Mouse (Mus musculus) olfactory bulb, adult 2 months (tissue): Measurements from ENCODE around the gene Hnf1a. TPM values are rescaled to one million over a fixed set of nuclear protein-coding genes. Genes with fewer than 3 reads are reported as not detected.

Source experiments
- H3K27ac ChIP-seq: fragments of 200-500 bp; 2 replicates; pipeline ENCODE4 v1.5.1; 2012; ENCODE audit warnings: low read depth, low read length; ENCODE audit not compliant: insufficient read depth
- H3K4me1 ChIP-seq: fragments of 200-500 bp; 2 replicates; pipeline ENCODE4 v1.6.1; 2012; ENCODE audit warnings: low read length; ENCODE audit not compliant: control insufficient read depth, insufficient read depth
- H3K4me3 ChIP-seq: fragments of 200-500 bp; 2 replicates; pipeline ENCODE4 v1.5.1; 2012; ENCODE audit warnings: mild to moderate bottlenecking, low read depth, low read length, moderate library complexity; ENCODE audit not compliant: insufficient read depth
- CTCF ChIP-seq: fragments of 200-500 bp; IDR thresholded peaks from 2 replicates; pipeline ENCODE4 v1.5.1; 2012; ENCODE audit warnings: low read depth, mild to moderate bottlenecking, low read length, moderate library complexity; ENCODE audit not compliant: insufficient read depth
- POLR2A ChIP-seq: fragments of 200-500 bp; IDR thresholded peaks from 2 replicates; pipeline ENCODE4 v1.6.1; 2012; ENCODE audit warnings: mild to moderate bottlenecking, low read depth, low read length, moderate library complexity; ENCODE audit not compliant: insufficient read depth
- WGBS: fragments of 180-500 bp; shearing (Covaris S2); methylation state at CpG from one replicate; pipeline ENCODE4 v1.1.7; 2018; 5-methylcytosine and 5-hydroxymethylcytosine counted together
- polyA plus RNA-seq: library from polyadenylated mRNA; stranded (reverse); fragments of >200 nt; gene quantifications from 2 replicates; pipeline ENCODE4 v1.2.4, GENCODE M21; 2012; ENCODE audit warnings: low replicate concordance; ENCODE audit not compliant: missing spikeins, insufficient read depth, insufficient read length

Hnf1a gene
- polyA plus RNA-seq, 1 experiment, result not detected

DNA sequence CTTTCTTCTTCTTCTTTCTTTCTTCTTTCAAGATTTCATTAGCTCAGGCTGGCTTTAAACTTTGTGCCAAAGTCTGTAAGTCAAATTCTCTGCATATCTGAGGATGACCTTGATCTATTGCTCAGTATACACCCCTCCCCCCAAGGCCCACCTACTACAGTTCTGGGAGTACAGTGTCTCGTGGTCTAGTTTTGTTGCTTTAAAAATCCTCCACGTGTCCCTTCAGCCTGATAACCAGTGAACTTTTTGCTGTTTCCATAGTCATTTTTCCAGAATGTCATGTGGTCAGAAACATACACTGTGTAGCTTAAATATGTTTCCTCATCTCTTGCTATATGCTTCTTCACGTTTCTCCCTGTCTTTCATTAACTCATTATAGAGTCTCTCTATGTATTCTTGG, 39.1 kb upstream of the Hnf1a start:
- Histone ChIP-seq H3K4me3 (no peak overlapping the region), H3K4me1 (peaks cover 26% of the 10 kb centered on the region), H3K27ac (no peak overlapping the region)
- TF ChIP-seq CTCF (no peak), POLR2A (no peak)
- WGBS, result 72% methylated on average over 3 of the region's 3 CpGs

DNA sequence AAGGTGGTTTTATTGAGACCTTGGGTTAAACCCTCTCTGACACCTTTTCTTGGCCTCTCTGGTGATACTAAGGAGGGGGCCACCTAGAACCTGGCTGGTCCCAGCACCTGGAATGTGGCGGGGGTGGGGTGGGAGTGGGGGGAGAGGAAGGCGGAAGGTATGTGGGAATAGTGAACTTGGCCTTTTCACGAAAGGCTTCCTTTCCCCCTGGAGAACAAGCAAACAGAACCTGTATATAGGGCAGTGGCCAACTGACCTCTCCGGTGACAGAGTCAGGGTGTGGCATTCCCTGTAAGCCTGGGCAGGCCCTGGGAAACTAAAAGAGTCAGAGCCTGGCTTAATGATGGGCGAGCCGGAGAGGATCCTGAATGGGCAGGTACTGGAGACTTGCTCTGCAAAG, 38.2 kb upstream of the Hnf1a start:
- no peak overlapping the region for H3K4me3 ChIP-seq
- no peak overlapping the region for H3K27ac ChIP-seq
- TF ChIP-seq POLR2A (no peak), CTCF (no peak)
- 91% methylated on average over 6 of the region's 6 CpGs for WGBS
- H3K4me1 ChIP-seq, result peaks cover 25% of the 10 kb centered on the region

DNA sequence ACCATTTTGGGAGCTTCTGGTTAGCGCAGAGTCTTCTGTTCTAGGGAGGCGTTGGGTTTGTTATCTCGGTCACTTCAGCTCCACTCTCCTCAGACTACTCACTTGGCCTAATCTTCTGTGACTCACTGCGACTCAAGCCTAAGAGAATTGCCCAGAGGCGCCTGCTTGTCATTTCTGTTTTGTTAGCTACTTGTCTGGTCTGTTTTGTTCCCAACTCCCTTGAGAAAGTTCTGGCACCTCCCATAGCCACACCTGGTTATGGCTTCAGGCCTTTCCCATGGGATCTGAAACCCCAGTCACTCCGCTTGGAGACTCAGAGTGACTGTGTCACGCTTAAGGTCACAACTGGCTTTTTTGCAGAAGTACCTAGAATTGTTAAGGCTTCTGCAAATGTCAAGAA, 37.4 kb upstream of the Hnf1a start:
- Histone ChIP-seq H3K4me1 (peaks cover 23% of the 10 kb centered on the region), H3K27ac (no peak overlapping the region; the same call in 1 of the 2 replicates), H3K4me3 (no peak overlapping the region)
- TF ChIP-seq CTCF (no peak), POLR2A (no peak)
- WGBS, result 77% methylated on average over 7 of the region's 7 CpGs

DNA sequence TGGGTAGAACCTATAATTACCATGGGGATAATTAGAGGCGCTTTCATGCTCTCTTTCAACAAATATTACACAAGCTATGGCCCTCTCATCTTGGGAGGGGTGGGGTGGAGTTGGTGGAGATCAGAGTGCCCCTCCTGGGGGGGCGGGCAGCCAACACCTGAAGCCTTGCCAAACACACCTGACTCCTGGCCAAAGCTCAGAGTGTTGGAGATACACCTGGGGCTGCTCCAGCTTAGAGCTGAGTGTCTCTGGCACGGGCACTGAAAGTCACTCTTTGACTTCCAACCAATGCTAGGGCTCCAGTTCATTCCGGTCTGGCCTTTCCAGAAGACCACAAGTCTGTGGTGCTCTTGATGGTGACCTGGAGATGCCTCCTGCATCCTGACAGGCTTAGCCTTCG, 36.9 kb upstream of the Hnf1a start:
- Histone ChIP-seq H3K27ac (no peak overlapping the region; the same call in 1 of the 2 replicates), H3K4me3 (no peak overlapping the region), H3K4me1 (peaks cover 19% of the 10 kb centered on the region)
- 40% methylated on average over 5 of the region's 5 CpGs for WGBS
- TF ChIP-seq POLR2A, result no peak
- TF ChIP-seq CTCF, result no peak

DNA sequence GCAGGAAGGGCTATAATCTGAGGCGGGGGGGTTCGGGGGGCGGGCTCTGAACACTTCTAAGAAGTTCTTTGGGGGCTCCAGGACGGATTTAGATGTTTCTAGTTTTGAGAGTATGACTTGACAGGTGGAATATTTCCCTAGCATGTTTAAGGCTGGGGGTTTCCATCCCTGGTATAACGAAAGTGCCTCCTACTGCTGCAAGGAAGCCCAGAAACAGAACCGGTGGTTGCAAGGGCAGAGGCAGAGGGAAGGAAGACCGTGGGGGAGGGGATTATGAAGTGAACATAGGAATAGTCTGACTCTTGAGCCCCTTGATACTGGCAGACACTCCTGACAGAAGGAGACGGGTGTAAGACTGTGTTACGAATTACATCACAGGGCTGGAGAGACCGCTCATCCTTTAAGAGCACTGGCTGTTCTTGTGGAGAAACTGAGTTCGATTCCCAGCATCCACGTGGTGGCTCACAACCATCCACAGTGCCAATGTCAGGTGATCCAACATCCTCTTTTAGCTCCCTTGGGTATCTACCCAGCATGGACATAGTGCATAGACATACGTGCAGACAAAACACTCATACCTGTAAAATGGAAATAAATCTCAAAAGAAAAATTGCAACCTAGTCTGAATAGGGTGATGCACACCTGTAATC, 32.5 kb upstream of the Hnf1a start:
- H3K4me1 ChIP-seq, result peaks cover 17% of the 10 kb centered on the region
- 82% methylated on average over 13 of the region's 13 CpGs for WGBS
- no peak for TF ChIP-seq CTCF
- no peak for TF ChIP-seq POLR2A
- H3K27ac ChIP-seq, result no peak overlapping the region
- no peak overlapping the region for H3K4me3 ChIP-seq

DNA sequence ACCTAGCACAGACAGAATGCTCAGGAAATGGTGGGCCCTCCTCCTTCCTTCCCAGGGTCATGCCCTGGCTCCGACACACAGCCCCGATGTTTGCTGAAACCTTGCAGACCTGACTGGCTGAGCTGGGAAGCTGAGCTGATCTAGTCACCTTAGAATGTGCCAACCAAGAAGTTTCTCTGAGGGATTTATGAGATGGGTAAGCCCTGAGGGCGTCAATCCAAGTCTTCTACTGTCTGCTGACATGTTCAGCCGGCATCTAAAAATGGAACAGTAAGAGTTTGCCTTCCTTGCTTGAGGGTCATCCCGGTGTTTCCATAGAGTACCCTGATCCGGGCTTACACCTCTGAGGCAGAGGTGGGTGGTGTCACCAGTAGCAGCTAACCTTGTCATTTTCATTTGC, 31.9 kb upstream of the Hnf1a start:
- 85% methylated on average over 6 of the region's 6 CpGs for WGBS
- no peak overlapping the region for H3K27ac ChIP-seq
- TF ChIP-seq CTCF, result no peak
- no peak for TF ChIP-seq POLR2A
- peaks cover 11% of the 10 kb centered on the region for H3K4me1 ChIP-seq
- no peak overlapping the region for H3K4me3 ChIP-seq

DNA sequence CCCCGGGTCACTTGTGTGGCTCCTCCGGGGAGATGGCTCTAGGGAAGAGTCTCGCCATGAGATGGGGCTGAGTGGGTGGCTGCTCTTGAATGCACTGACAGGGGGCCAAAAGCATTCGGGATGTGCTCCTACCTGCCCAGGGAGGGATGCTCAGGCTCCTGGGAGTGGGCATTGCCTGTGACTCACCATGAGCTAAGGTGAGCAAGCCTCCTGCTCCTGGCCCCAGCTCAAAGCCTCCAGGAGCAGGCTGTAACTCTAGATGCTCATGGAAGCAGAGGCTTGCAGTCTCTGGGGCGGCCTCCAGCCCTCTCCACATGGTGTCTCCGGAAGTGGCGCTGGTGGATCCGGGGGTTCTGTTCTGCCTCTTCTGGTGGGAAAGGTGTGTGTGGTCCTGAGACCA, 30.6 kb upstream of the Hnf1a start:
- no peak overlapping the region for H3K27ac ChIP-seq
- WGBS, result 83% methylated on average over 8 of the region's 8 CpGs
- no peak for TF ChIP-seq CTCF
- TF ChIP-seq POLR2A, result no peak
- peaks cover 4% of the 10 kb centered on the region; the same call in 1 of the 2 replicates for H3K4me1 ChIP-seq
- H3K4me3 ChIP-seq, result no peak overlapping the region

DNA sequence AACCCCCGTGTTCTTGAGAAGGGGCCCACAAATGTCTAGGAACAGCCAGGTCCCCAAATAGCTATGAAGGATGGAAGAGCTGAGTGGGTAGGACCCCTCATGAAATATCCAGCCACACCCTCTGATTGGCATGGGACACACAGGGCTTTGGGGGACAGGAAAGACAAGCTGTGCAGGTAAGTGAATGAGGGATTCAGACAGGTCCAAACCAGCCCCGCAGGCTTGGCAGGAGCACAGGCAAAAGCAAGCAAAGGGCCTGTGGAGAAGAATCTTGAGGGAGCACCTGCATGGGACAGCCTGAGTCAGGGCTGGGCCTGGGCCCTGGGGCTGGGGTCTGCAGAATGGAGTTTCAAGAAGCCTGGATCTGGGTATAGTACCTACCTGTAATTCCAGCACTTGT, 29.6 kb upstream of the Hnf1a start:
- TF ChIP-seq POLR2A (no peak), CTCF (no peak)
- Histone ChIP-seq H3K4me1 (peaks cover 4% of the 10 kb centered on the region; the same call in 1 of the 2 replicates), H3K4me3 (no peak overlapping the region), H3K27ac (no peak overlapping the region)
- 82% methylated on average over 2 of the region's 2 CpGs for WGBS

DNA sequence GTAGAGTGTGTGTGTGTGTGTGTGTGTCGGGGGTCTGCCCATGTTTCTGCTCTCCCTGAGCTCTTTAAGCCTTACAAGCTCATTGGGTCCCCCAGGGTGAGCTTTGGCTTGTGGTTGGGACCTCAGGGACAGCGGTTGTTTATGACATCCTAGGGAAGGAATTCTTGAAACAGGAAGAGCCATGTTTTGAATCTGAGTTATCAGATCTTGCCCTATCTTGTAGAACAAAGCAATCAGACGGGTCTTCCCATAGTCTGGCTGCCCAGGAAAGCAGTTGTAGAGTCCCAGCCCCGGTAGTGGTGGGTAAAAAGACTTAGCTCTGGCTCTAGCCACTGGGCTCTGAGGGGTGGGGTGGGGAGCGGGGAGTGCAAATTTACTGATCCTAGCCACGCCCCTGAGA, 26.4 kb upstream of the Hnf1a start:
- no peak for TF ChIP-seq POLR2A
- TF ChIP-seq CTCF, result no peak
- 79% methylated on average over 6 of the region's 6 CpGs for WGBS
- Histone ChIP-seq H3K4me3 (no peak overlapping the region), H3K4me1 (peaks cover 4% of the 10 kb centered on the region; the same call in 1 of the 2 replicates), H3K27ac (no peak overlapping the region)
